Mouse (Mus musculus): ENCODE measurements at regions not wholly inside any gene's neighbourhood (a gene's known extent, or its start where the extent isn't known, plus 50 kb on each side); places are given as distances from the start of the nearest gene placed in this dataset.
A peak's percentile ranks its signal among the peaks of the same experiment; 100 is the strongest.

DNA sequence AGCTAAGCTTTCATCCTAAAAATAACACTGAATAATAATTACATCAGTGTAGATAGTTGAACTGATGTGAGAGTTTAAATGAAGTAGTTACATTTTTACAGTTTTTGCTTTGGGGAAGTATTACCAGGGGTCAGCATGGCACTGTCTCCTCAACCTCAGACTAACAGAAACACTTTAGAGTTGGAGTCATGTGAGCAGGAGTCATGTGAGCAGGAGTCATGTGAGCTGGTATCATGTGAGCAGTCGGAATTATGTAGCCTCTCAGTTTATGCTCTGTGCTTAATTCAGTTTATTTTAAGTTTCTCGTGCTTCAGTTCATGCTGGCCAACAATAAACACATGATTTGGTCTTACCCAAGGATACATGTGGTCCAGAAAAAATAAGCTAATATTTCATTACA lies 620.5 kb downstream of the Bckdhb start:
- H3K4me3 ChIP-seq (ENCODE audit: low read length) = no peak overlapping the region
- H3K9ac ChIP-seq (replicated peaks; ENCODE audit: low read length) = no peak overlapping the region
- H3K4me2 ChIP-seq (ENCODE audit: low read depth, low read length) = no peak overlapping the region
- no peaks in the 10 kb centered on the region for H3K27me3 ChIP-seq (ENCODE audit: insufficient read depth, low read length)
- TF ChIP-seq CTCF (IDR thresholded peaks at IDR 0.05; ENCODE audit: low read depth) = no peak
- no peaks in the 10 kb centered on the region for H3K9me3 ChIP-seq (ENCODE audit: low read length)
- ATAC-seq = no peak
- DNase-seq (ENCODE audit: low spot score) = no peak
- WGBS = 82% methylated on average over 2 of the region's 2 CpGs
- H3K36me3 ChIP-seq (ENCODE audit: insufficient read depth, low read length) = no peaks in the 10 kb centered on the region
- no peaks in the 10 kb centered on the region for H3K4me1 ChIP-seq (ENCODE audit: insufficient read depth, low read length)
- no peak overlapping the region for H3K27ac ChIP-seq

DNA sequence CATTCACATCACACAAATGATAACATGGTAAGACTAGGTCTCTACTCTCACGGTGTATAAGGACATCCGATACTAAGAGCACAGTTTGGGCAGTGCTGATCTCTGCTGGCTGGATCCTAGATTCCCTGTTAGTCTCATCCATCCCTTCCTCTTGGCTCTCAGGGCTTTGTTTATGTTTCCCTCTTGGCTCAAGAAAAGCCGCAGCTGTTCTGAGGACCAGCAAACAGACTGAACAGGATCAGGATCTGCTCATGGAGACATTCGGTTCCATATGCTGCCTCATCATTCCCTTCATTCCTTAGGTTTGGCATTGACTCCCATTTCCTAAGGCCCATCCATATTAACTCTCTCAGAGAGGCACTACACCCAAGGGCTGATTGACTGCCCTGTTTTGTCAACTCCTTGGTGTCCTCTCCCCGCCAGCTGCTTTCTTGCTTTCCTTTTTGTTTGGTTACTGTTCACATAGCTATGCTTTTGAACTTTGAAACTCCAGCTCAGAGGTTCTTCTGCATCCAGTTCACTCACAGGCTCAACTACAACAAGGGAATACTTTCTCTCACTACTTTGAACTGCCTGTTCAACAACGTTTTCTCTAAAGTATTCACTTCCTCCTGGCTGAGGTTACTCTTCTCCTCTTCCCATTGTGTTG lies 623.2 kb downstream of the Bckdhb start:
- Histone ChIP-seq H3K27me3 (ENCODE audit: insufficient read depth, low read length) (no peaks in the 10 kb centered on the region), H3K4me3 (ENCODE audit: low read length) (no peak overlapping the region), H3K9me3 (ENCODE audit: low read length) (no peaks in the 10 kb centered on the region), H3K27ac (no peak overlapping the region), H3K9ac (replicated peaks; ENCODE audit: low read length) (no peak overlapping the region), H3K4me1 (ENCODE audit: insufficient read depth, low read length) (no peaks in the 10 kb centered on the region), H3K36me3 (ENCODE audit: insufficient read depth, low read length) (no peaks in the 10 kb centered on the region), H3K4me2 (ENCODE audit: low read depth, low read length) (no peak overlapping the region)
- TF ChIP-seq CTCF (IDR thresholded peaks at IDR 0.05; ENCODE audit: low read depth) = no peak
- no peak for ATAC-seq
- WGBS = 74% methylated on average over 6 of the region's 6 CpGs
- DNase-seq (ENCODE audit: low spot score) = no peak

DNA sequence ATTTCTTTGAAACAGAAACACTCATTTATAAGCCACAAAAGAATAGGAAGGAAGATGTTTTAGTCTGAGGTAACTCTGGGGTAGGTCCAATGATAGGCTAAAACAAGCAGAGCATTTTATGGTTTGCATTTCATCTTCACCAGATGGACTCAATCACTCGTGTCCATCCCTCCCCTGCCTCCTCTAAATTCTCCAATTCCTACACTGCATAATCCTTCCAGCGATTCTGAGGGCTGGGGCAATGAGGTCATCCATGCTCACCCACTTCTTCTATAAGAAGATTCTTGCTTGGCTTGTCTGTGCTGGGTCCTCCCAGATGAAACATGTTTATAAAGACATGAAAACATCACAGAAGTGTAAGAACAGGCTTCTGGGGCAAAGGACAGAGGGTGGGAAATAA lies 630.3 kb downstream of the Bckdhb start:
- H3K9ac ChIP-seq (replicated peaks; ENCODE audit: low read length) = no peak overlapping the region
- no peak for TF ChIP-seq CTCF (IDR thresholded peaks at IDR 0.05; ENCODE audit: low read depth)
- H3K36me3 ChIP-seq (ENCODE audit: insufficient read depth, low read length) = no peaks in the 10 kb centered on the region
- no peaks in the 10 kb centered on the region for H3K27me3 ChIP-seq (ENCODE audit: insufficient read depth, low read length)
- no peak overlapping the region for H3K4me2 ChIP-seq (ENCODE audit: low read depth, low read length)
- no peak for DNase-seq (ENCODE audit: low spot score)
- no peak overlapping the region for H3K4me3 ChIP-seq (ENCODE audit: low read length)
- H3K4me1 ChIP-seq (ENCODE audit: insufficient read depth, low read length) = no peaks in the 10 kb centered on the region
- ATAC-seq = no peak
- H3K9me3 ChIP-seq (ENCODE audit: low read length) = no peaks in the 10 kb centered on the region
- no peak overlapping the region for H3K27ac ChIP-seq
- WGBS = 58% methylated on average over 2 of the region's 2 CpGs

DNA sequence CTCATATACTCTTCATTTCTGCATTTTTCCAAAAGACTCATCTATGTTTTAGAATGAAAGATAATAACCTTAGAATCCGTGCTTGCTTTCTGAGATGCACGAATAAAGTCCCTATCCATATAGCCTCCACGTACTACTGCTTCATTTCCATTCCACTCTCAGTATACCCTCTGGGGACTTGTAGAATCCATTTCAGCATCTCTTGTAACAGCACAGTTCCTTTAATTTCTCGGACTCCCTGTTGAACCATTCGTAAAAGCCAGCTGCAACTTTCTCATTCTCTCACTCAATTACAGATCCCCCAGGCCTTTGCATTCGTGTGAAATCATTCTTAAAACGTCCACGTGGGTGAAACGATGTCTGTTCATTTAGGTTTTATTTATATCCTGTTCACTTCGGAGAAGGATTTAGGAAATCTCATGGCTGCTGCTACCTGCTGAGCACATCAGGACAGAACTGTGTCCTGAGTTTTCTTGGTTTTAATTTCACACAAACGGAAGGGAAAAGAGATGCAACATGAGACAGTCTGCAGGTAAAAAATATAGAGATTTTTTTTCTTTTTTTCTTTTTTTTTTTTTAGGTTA lies 631.4 kb downstream of the Bckdhb start:
- Histone ChIP-seq H3K27ac (no peak overlapping the region), H3K9me3 (ENCODE audit: low read length) (no peaks in the 10 kb centered on the region), H3K36me3 (ENCODE audit: insufficient read depth, low read length) (no peaks in the 10 kb centered on the region), H3K9ac (replicated peaks; ENCODE audit: low read length) (no peak overlapping the region), H3K4me2 (ENCODE audit: low read depth, low read length) (0 out of 2 replicates have a peak overlapping the region, but pooled peaks have one; percentile 11), H3K4me1 (ENCODE audit: insufficient read depth, low read length) (no peaks in the 10 kb centered on the region), H3K27me3 (ENCODE audit: insufficient read depth, low read length) (no peaks in the 10 kb centered on the region), H3K4me3 (ENCODE audit: low read length) (no peak overlapping the region)
- no peak for ATAC-seq
- TF ChIP-seq CTCF (IDR thresholded peaks at IDR 0.05; ENCODE audit: low read depth) = no peak
- 53% methylated on average over 11 of the region's 11 CpGs for WGBS
- peak; percentile 14 for DNase-seq (ENCODE audit: low spot score)

DNA sequence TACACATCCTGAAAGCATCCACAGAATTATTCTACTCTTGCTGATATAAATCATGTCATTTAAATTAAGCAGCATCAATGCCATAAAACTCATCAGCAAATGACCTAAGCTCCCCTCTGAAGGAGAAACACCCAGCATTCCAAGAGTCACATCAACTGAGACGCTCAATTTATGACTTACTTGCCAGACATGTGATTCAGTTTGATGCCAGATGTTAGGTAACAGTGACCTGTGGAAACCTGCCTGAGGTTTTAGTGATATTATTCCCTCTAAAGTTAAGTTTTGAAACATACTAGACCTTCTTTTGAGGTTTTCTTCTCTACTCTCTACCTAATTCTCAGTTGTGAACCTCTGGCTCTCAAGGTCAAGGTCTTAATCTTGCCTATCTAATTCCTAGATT lies 633.4 kb downstream of the Bckdhb start:
- 87% methylated on average over 1 of the region's 1 CpGs for WGBS
- no peak overlapping the region for H3K4me3 ChIP-seq (ENCODE audit: low read length)
- no peak overlapping the region for H3K9ac ChIP-seq (replicated peaks; ENCODE audit: low read length)
- no peak for ATAC-seq
- no peak for TF ChIP-seq CTCF (IDR thresholded peaks at IDR 0.05; ENCODE audit: low read depth)
- no peak for DNase-seq (ENCODE audit: low spot score)
- no peaks in the 10 kb centered on the region for H3K36me3 ChIP-seq (ENCODE audit: insufficient read depth, low read length)
- no peak overlapping the region for H3K27ac ChIP-seq
- no peaks in the 10 kb centered on the region for H3K9me3 ChIP-seq (ENCODE audit: low read length)
- no peaks in the 10 kb centered on the region for H3K4me1 ChIP-seq (ENCODE audit: insufficient read depth, low read length)
- no peak overlapping the region for H3K4me2 ChIP-seq (ENCODE audit: low read depth, low read length)
- H3K27me3 ChIP-seq (ENCODE audit: insufficient read depth, low read length) = no peaks in the 10 kb centered on the region

DNA sequence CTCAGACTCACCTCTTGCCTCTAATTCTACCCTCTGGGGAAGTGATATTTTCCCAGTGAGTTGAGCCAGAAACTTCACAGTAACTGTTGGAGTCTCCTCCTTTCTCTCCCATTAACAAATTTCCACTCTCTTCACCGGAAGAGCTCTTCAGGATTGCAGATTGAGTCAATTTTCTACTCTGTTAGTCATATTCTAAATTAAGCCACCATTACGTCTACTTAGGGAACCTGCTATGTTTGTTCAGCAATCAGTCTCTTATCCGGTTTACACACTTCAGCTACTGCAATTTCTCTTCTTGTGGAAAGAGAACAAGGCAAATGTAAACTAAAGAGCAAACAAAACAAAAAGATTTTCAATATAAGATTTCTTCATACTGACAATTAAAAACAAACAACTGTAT lies 644.6 kb downstream of the Bckdhb start:
- no peaks in the 10 kb centered on the region for H3K4me1 ChIP-seq (ENCODE audit: insufficient read depth, low read length)
- H3K9me3 ChIP-seq (ENCODE audit: low read length) = no peaks in the 10 kb centered on the region
- no peak overlapping the region for H3K27ac ChIP-seq
- no peak overlapping the region for H3K4me2 ChIP-seq (ENCODE audit: low read depth, low read length)
- TF ChIP-seq CTCF (IDR thresholded peaks at IDR 0.05; ENCODE audit: low read depth) = no peak
- ATAC-seq (no peak), DNase-seq (ENCODE audit: low spot score) (no peak)
- 71% methylated on average over 3 of the region's 3 CpGs for WGBS
- no peaks in the 10 kb centered on the region for H3K27me3 ChIP-seq (ENCODE audit: insufficient read depth, low read length)
- H3K4me3 ChIP-seq (ENCODE audit: low read length) = no peak overlapping the region
- H3K9ac ChIP-seq (replicated peaks; ENCODE audit: low read length) = no peak overlapping the region
- no peaks in the 10 kb centered on the region for H3K36me3 ChIP-seq (ENCODE audit: insufficient read depth, low read length)

DNA sequence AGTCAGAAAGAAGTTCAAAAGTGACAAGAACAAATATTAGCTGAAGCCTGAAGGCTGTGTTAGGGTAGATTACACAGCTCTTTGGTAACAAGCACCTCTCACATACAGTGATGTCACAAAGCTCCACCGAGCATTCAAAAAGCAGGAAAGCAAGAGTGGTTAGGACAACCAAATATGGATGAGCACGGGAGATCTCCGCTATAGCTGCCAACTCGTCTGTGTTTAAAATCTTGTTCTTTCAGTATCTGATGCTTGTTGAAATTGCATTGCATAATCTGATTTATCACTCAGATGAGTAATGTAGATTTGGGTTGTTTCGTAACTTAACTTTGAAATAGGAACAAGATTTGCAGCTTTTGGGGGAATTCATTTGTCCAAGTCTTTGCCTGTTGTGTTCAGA lies 652.8 kb downstream of the Bckdhb start:
- DNase-seq (ENCODE audit: low spot score) (no peak), ATAC-seq (no peak)
- Histone ChIP-seq H3K27ac (no peak overlapping the region), H3K36me3 (ENCODE audit: insufficient read depth, low read length) (no peaks in the 10 kb centered on the region), H3K4me1 (ENCODE audit: insufficient read depth, low read length) (no peaks in the 10 kb centered on the region), H3K4me3 (ENCODE audit: low read length) (no peak overlapping the region), H3K9ac (replicated peaks; ENCODE audit: low read length) (no peak overlapping the region), H3K9me3 (ENCODE audit: low read length) (no peaks in the 10 kb centered on the region), H3K27me3 (ENCODE audit: insufficient read depth, low read length) (no peaks in the 10 kb centered on the region), H3K4me2 (ENCODE audit: low read depth, low read length) (no peak overlapping the region)
- TF ChIP-seq CTCF (IDR thresholded peaks at IDR 0.05; ENCODE audit: low read depth) = no peak
- 89% methylated on average over 5 of the region's 5 CpGs for WGBS
